Mouse (Mus musculus): ENCODE results near the gene Slit3.

The Slit3 gene

GRCm38 (mm10) chr11:35444489-35445100, 323.6 kb downstream of the Slit3 start:
- in situ Hi-C loops (cut with MboI; ENCODE audit: low sequenced_read_pairs) = no loop called here

DNA sequence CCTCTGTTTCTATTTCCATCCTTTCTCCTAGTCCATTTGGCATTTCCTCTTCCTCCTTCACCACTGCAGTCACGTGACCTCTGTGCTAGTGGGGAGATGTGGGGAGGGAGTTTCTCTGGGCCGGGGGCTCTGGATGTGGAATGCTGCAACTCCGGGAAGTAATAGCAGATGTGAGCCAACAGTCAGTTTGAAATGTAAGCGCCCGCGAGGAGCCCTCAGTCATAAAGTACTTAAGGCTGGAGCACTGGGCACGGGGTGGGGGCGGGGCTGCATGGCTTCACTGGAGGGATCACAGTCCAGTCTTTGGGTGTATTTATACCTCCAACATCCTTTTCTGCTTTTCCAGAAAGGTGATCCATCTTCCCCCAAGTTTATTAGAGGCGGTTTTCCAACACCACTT, 326.9 kb downstream of the Slit3 start:
- in situ Hi-C loops (cut with MboI; ENCODE audit: low sequenced_read_pairs) = no loop called here

GRCm38 (mm10) chr11:35449199-35449598, 328.2 kb downstream of the Slit3 start:
- in situ Hi-C loops (cut with MboI; ENCODE audit: low sequenced_read_pairs) = no loop called here

- in situ Hi-C loops (cut with MboI; ENCODE audit: low sequenced_read_pairs) = no loop called here
Observed at GRCm38 (mm10) chr11:35451636-35452035, 330.6 kb downstream of the Slit3 start.

- in situ Hi-C loops (cut with MboI; ENCODE audit: low sequenced_read_pairs) = no loop called here
Observed at GRCm38 (mm10) chr11:35452413-35452812, 331.4 kb downstream of the Slit3 start.

GRCm38 (mm10) chr11:35454191-35454725, 333.2 kb downstream of the Slit3 start:
- in situ Hi-C loops (cut with MboI; ENCODE audit: low sequenced_read_pairs) = no loop called here

- in situ Hi-C loops (cut with MboI; ENCODE audit: low sequenced_read_pairs) = no loop called here
Observed at GRCm38 (mm10) chr11:35454781-35455180, 333.8 kb downstream of the Slit3 start.

DNA sequence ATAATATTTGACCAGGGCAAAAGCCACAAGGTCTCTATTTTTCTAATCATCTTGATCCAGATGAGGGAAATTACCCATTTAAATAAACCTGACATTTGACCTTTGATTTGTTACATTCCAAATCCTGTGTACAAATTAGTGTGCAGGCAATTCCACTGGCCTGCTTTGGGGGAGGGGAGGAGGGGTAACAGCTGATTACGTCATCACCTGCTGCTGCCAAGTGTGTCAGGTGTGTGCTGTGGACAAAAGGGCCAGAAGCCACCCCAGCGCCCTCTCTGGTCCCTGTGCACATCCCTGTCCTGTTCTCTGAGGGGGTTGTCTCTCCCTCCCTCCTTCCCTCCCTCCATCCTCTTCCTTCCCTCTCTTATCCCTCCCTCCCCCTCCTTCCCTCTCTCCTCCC, 337.0 kb downstream of the Slit3 start:
- in situ Hi-C loops (cut with MboI; ENCODE audit: low sequenced_read_pairs) = no loop called here

GRCm38 (mm10) chr11:35466701-35467100, 345.7 kb downstream of the Slit3 start:
- in situ Hi-C loops (cut with MboI; ENCODE audit: low sequenced_read_pairs) = no loop called here

GRCm38 (mm10) chr11:35468847-35469246, 347.8 kb downstream of the Slit3 start:
- in situ Hi-C loops (cut with MboI; ENCODE audit: low sequenced_read_pairs) = no loop called here

GRCm38 (mm10) chr11:35469940-35470339, 348.9 kb downstream of the Slit3 start:
- in situ Hi-C loops (cut with MboI; ENCODE audit: low sequenced_read_pairs) = no loop called here

DNA sequence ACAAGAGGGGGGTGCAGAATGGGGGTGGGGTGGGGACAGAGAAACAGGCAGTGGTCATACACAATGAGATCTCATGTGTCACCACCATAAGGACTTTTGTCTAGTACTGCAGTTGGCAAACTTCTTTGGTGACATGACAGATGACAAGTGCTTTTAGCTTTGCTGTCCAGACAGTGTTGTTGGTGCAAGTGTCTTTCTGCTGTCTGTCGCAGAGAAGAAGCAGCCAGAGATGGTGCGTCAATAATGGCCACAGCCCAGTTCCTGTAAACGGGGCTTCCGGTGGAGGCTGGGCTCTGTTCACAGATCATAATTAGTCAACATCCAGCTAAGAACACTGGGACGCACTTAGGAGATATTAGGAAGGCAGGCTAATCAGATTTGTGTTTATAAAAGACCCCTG, 349.8 kb downstream of the Slit3 start:
- in situ Hi-C loops (cut with MboI; ENCODE audit: low sequenced_read_pairs) = no loop called here

DNA sequence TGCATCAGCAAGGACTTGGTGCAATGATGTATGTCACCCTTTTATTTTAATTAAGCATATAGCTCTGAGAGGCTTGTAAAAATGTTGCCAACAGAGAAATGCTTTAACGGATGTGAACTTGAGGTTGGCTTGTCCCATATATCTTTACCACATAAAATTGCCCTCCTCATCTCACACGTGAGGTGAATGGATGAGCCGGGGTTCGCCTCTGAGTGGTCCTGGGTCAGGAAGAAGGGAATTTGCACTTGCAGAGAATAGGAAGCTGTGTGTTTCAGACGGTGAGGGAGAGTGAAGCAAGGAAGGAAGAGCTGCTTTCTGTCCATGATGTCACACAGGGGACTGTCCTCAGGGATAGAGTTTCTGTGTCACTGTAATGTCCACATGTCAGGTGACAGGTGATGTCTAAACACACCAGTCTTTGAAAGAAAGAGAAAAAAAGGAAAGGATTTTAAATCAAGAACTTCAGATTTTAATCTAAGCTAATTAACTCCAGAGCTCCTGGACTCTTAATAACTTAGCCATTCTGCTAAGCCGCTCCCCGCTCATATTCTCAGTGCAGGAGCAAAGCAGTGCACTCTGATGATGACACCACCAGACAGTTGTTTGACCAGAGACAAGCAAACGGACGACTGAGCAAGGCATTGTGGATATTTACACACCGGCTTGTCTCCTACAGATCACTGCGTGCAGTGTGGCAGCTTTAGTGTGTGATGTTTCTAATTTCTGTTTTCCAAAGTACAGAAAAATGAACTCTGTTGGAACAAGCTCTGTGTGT, 352.0 kb downstream of the Slit3 start:
- in situ Hi-C loops (cut with MboI; ENCODE audit: low sequenced_read_pairs) = no loop called here

DNA sequence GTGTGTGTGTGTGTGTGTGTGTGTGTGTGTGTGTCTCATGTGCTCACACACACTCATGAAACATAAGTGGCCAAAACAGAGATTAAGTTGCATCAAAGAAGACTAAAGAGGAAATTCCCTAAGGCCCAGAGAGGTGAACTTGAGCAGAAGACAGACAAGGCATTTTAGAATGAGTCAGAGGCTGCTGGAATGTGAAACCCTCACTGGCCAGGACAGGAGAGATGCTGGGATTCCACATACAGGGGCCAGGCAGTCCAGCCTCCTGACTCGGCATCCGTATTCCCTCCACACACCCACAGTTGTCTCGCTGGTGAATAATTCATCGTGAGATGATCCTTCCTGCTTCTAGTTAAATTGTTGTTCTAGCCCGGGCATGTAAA, 352.6 kb downstream of the Slit3 start:
- in situ Hi-C loops (cut with MboI; ENCODE audit: low sequenced_read_pairs) = no loop called here

DNA sequence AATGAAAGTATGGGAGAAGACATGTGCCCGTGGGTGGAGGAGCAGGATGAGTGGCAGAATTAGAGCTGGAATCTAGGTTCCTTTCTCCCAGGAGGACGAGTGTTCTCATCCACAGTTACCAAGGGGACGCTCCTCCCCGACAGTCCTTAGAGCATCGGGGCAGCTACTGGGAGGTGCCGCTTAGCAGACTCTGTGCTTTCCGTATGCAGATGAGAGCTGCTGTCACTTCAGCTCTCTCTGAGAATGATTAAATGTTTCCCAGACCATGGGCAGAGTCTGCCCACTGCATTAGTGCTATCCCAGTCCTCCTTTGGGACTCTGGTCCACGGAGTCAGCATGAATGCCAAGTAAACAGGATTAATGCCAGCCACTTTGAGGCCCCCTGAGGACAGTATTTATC, 359.1 kb downstream of the Slit3 start:
- in situ Hi-C loops (cut with MboI; ENCODE audit: low sequenced_read_pairs) = no loop called here

DNA sequence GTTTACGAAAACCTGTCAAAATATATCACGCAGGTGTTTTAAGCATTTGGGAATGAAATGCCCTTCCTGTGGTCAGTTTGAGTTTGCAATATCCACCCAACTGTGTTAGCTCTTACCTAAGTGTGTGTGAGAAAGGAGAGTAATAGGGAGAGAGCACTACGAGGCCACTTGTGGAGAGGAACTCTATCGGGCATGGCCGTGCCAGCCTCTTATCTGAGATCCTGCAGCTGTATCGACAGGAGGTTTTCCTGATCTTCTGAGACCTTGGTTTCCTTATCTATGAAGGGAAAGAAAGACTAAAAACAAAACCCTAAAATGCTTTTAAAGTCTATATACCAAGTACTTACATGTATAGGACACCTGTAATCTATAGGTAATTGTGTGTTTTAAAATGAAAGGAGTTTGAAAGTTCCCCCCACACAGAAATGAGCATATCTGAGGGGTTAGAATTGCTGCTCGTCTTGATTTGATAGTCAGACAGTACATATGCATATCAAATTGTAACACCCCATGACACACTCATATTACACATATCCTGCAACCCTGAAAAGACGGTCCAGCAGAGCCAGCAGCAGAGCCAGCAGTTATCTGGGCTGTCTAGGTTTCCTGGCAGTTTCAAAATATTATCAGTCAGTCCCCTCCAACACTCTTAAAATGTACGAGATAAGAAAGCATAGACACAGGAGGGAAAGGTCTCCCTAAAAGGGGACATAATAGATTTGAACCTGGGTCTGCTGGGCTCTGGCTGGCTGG, 360.8 kb downstream of the Slit3 start:
- in situ Hi-C loops (cut with MboI; ENCODE audit: low sequenced_read_pairs) = no loop called here

GRCm38 (mm10) chr11:35487966-35488365, 366.9 kb downstream of the Slit3 start:
- in situ Hi-C loops (cut with MboI; ENCODE audit: low sequenced_read_pairs) = no loop called here

GRCm38 (mm10) chr11:35491701-35492100, 370.7 kb downstream of the Slit3 start:
- in situ Hi-C loops (cut with MboI; ENCODE audit: low sequenced_read_pairs) = no loop called here

GRCm38 (mm10) chr11:35496874-35497273, 375.9 kb downstream of the Slit3 start:
- in situ Hi-C loops (cut with MboI; ENCODE audit: low sequenced_read_pairs) = no loop called here

DNA sequence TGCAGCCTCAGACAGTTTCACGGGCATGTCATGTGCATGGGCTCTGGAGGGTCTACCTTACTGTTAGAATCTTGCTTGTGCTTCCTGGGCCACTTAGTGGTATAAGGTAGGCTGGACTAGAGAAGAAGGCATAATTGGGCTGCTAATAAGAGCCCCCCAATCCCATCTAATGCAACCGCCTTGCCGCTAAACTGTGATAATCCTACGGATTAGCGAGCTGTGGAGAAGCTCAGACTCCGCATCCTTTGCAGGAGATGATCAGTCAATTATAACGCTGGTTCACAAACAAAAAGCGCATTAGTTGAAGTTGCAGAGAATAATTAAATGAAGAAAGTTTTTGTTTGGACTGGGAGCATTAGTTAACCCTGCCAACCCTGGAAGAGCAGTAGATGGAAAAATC, 376.9 kb downstream of the Slit3 start:
- in situ Hi-C loops (cut with MboI; ENCODE audit: low sequenced_read_pairs) = no loop called here

GRCm38 (mm10) chr11:35502128-35502527, 381.1 kb downstream of the Slit3 start:
- in situ Hi-C loops (cut with MboI; ENCODE audit: low sequenced_read_pairs) = no loop called here

DNA sequence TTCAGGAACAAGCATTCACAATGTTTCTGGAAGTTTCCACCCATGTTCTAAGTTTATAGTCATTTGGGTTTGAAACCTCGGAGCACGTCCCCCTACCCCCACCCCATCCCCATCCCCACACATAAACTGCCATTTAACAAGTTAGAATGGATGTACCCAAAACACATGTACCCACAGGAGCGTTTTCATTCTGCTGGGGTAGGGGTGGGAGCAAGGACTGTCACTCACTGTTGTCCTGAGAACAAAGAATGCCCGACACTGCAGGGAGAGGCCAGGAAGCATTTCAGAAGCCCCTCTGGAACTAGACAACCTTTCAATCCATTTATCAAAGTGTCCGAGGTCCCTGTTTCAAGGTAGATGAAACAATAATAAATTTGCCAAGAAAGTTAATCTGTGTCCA, 383.0 kb downstream of the Slit3 start:
- in situ Hi-C loops (cut with MboI; ENCODE audit: low sequenced_read_pairs) = no loop called here
